Mouse (Mus musculus): ENCODE measurements around the gene 4930402H24Rik.

DNA sequence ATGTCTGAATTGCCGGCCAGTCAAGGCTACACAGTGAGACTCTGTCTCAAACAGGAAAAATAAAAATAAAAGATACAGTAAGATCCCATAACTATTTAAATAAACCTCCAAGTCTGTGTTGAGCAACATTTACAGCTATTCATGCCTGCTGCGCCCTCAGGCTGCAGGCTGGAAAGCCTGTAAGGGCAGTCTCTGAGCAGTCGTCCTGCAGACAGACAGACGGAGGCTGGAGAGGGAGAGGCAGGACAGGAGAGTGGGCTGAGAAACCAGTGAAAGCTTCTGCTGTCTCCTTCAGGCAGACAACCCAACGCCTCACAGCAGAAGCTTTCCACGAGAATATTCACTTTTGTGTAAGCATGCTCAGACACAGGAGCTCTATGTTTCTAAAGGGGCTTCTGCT is 92.5 kb downstream of the 4930402H24Rik start:
- no peak for TF ChIP-seq CTCF (IDR thresholded peaks at IDR 0.05; ENCODE audit: low read depth, low read length)
- no peak for TF ChIP-seq TAL1 (conservative IDR thresholded peaks at IDR 0.05; ENCODE audit: low read depth, low read length)
- no peak for TF ChIP-seq GATA1 (IDR thresholded peaks at IDR 0.05; ENCODE audit: borderline replicate concordance, low read length)
- TF ChIP-seq POLR2AphosphoS5 (IDR thresholded peaks at IDR 0.05; ENCODE audit: insufficient replicate concordance, low read depth, low read length), result no peak
